Mouse (Mus musculus) gastrocnemius, adult 2 months (tissue): ENCODE data around the gene Gm20388. TPM values are rescaled to one million over a fixed set of nuclear protein-coding genes. Genes with fewer than 3 reads are reported as not detected.
A peak's percentile ranks its signal among the peaks of the same experiment; 100 is the strongest.

Source experiments
- DNase-seq: peaks from one replicate; pipeline ENCODE4 v3.0.0; 2022
- H3K27ac ChIP-seq: fragments of 200-600 bp; 2 replicates; pipeline ENCODE4 v1.8.1; 2022; ENCODE audit warnings: mild to moderate bottlenecking
- H3K4me3 ChIP-seq: fragments of 200-600 bp; 2 replicates; pipeline ENCODE4 v1.8.1; 2022; ENCODE audit warnings: mild to moderate bottlenecking, moderate library complexity
- CTCF ChIP-seq: fragments of 200-600 bp; IDR thresholded peaks from 2 replicates; pipeline ENCODE4 v1.8.1; 2022; ENCODE audit warnings: antibody characterized with exemption, mild to moderate bottlenecking, moderate library complexity
- intact Hi-C: fragments of 180-260 bp; cut with DNase I; formaldehyde crosslinking; loops from one replicate; pipeline ENCODE4 v1.15.1; 2025
- total RNA-seq, 2 experiments: library from RNA; stranded (reverse); gene quantifications; 2 replicates each; pipeline ENCODE4 v1.2.3; 2021

The Gm20388 gene
- total RNA-seq, 2 experiments from 2014 or later, result 6.1 to 15.0 TPM

DNA sequence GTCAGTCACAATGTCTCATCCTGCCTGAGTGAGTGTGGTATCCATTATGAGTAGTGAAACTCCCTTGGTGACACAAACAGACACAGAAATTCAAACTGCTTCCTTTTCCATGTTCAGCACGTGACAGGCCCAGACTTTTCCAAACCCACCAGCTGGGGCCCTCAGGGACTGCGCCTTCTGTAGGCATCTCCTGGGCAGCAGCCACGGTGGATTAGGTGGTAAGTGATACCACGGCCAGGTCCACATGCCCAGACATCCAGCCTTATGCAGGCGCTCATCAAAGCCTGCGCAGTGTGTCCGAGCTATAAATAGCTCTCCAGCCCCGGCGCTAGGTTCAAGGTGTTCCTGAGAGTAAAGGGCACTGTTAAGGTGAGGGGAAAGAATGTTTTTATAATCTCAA is 3961.4 kb downstream of the Gm20388 start:
- DNase-seq, result peak; percentile 92
- Histone ChIP-seq H3K4me3 (peak overlapping the region; percentile 27), H3K27ac (peak overlapping the region; percentile 91)
- intact Hi-C loops, result loop anchor here (1.0 kb wide), 1 partner anchor 23 kb away; no protein-coding TSS in a partner anchor
- no peak; the same call in 1 of the 2 replicates for TF ChIP-seq CTCF

DNA sequence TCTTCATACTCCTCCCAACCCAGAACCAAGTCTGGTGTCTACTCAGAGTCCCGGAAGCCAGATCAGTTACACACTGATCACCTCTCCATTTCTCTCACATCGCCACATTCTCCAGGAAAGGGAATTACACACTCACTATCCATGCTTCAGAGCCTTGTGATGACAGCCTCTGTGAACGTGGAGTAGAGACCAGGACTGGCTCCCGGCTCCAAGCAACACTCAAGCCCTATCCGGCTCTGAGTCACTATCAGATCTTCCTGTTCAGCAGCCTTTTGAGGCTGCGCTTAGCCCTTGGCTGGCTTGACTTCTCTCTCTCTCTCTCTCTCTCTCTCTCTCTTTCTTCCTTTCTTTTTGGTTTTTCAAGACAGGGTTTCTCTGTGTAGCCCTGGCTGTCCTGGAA is 3962.7 kb downstream of the Gm20388 start:
- intact Hi-C loops, result no loop called here
- TF ChIP-seq CTCF, result no peak
- DNase-seq, result no peak
- Histone ChIP-seq H3K4me3 (no peak overlapping the region), H3K27ac (peak overlapping the region; percentile 91)

DNA sequence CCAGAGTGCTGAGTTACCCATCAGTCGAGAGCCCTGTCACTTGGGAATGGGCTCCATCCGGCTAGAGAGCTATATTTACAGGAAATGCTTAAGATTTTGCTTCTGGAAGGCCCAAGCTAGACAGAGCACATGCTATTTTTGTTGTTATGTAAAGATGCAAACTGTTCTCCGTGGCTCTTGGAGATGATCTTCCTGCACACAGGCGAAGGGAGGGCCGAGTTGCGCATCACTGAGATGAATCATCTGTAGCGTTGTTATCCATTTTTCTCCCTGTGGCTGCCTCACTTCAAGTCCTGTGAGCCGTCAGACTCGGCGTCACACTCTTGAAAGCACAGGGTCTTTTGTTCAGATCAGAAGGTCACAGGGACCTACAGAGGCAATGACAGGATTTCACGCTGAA is 3963.7 kb downstream of the Gm20388 start:
- no peak overlapping the region for H3K27ac ChIP-seq
- no peak for TF ChIP-seq CTCF
- intact Hi-C loops, result no loop called here
- no peak overlapping the region for H3K4me3 ChIP-seq
- DNase-seq, result no peak

DNA sequence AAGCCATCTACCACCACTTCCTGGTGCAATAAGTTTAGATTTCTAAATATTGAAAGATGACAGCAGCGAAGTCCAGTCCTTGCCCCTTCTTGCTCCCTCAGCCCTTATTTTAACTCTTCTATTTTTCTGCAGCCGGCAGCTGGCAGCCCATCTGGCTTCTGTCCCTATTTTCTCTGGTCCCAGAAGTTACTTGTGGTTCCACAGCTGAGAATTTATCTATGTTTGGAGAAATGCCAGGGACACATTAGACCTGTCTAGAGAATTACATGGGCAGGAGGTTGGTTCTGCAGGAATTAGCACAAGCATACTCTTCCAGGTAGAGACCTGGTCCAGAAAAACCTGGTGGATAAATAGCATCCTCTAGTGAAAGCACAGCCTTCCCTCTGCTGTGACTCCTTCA is 3967.2 kb downstream of the Gm20388 start:
- H3K27ac ChIP-seq, result peak overlapping the region; percentile 43
- no peak for TF ChIP-seq CTCF
- no peak overlapping the region for H3K4me3 ChIP-seq
- intact Hi-C loops, result no loop called here
- DNase-seq, result no peak

DNA sequence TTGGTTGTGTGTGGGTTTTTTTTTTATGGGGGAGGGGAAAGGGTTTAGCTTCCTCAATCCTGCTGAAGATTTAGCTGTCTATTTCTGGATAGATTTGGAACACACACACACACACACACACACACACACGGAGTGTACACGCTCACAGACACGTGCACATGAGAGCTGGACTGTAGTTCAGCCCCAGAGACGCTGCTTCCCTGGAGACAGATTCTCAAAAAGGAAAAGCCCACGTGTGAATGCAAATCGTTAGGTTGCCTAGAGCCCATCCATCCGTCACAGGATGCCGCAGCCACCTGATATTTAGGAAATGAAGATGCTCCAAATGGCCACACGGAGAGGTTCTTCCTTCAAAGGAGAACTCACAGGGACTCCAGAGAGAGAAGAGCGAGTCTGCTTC is 3969.6 kb downstream of the Gm20388 start:
- Histone ChIP-seq H3K27ac (peak overlapping the region; percentile 94), H3K4me3 (peak overlapping the region; percentile 70)
- intact Hi-C loops, result no loop called here
- no peak for DNase-seq
- no peak for TF ChIP-seq CTCF

DNA sequence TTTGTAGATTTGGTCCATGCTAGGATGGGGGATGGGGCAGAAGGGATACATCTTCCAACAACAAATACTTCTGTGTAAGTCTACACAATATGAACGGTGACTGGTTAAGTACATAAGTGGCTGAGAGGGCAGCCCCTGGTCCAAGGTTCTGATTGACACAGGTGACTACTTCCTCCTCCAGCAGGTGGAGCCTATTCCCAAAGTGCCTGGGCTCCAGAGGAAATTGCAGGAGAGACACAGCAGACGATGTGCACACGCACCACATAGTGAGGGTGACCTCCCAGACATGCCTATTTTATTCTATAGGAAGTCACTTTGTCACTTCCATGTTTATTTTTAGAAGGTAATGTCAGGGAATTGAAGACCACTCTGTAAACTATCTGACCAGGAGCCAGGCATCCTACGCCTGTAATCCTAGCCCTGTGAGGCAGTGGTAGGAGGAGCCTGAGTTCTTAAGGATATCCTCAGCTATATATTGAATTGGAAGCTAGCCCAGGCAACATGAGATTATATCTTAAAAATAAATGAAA is 3970.2 kb downstream of the Gm20388 start:
- no peak for DNase-seq
- Histone ChIP-seq H3K27ac (peak overlapping the region; percentile 94), H3K4me3 (peak overlapping the region; percentile 70)
- TF ChIP-seq CTCF, result peak; percentile 51
- intact Hi-C loops, result no loop called here

DNA sequence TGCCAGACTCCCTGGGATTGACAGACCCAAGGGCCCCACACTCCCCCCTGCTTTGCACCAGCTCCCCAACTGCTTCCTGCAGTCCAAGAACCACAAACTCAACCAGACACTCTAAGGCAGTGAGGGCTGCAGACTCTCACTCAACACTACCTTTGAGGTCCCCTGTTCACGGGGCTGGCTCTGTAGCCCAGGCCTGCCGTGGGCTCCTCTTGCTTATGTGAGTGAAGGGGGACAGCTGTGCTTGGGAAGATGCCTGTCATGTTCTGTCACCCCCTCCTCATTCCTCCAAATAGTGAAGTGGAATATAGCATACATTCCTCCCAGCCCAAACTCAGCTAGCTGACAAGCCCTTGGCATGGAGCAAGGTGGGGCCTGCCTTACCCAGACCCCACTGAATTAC is 3971.8 kb downstream of the Gm20388 start:
- Histone ChIP-seq H3K27ac (peak overlapping the region; percentile 94), H3K4me3 (peak overlapping the region; percentile 70)
- intact Hi-C loops, result no loop called here
- TF ChIP-seq CTCF, result no peak
- peak; percentile 55 for DNase-seq

DNA sequence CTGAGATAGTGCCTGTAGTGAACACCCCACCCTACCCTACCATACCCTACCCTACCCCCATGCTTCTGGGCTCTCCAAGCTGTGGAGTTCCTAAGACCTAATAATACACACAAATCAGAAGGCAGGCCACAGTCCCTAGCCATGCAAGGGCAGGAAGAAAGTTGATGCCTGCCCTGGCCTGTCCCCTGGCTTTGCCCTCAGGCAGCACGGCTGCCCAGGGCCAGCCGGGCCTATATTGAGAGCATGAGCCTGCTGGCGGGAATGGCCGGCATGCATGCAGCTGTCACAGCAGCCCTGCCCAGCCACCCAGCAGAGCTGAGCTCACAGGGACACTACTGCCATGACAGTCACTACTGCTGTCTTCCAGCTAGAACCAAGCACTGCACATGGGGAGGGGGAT is 3972.5 kb downstream of the Gm20388 start:
- Histone ChIP-seq H3K27ac (peak overlapping the region; percentile 94), H3K4me3 (peak overlapping the region; percentile 70)
- TF ChIP-seq CTCF, result peak; percentile 23; the same call in 1 of the 2 replicates
- peak; percentile 93 for DNase-seq
- intact Hi-C loops, result no loop called here

DNA sequence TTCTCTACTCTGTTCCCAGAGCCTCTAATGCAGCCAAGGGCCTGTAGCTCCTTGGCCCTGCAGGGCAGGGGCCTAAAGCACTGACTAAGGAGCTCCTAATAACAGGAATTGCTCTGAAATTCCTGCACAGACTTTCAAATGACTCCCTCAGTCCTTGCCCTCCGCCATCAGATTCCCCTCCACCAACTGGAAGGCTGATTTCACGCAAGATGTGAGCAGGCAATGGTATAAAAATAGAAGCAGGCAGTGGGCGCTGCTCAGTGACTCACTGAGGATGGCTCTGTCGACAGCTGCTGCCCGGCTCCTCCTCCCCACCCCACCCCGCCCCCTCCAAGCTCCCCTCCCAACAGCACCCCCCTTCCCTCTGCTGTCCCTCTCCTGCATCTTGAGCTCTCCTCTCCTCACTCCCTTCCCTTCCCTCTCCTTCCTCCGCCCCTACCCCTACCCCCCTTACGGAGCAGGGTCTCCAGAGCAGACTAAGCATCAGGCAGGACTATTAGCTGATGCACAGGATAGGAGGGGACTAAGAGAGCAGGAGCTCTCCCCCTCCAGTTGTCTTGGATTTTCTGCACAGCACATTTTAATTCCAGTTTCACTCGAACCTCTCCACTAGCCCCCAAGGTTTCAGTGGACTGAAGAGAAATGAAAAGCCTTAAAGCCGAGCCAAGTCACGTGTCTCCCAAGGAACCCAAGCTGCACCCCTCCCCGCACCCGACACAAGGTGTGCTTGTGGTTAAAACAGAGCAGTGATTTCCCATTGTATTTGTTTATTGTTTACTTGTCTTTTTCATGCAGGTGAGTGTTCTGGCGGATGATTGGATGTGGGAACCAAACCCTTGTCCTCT is 3974.3 kb downstream of the Gm20388 start:
- H3K4me3 ChIP-seq, result peak overlapping the region; percentile 61
- peak; percentile 74 for DNase-seq
- H3K27ac ChIP-seq, result peak overlapping the region; percentile 94
- intact Hi-C loops, result no loop called here
- TF ChIP-seq CTCF, result no peak

DNA sequence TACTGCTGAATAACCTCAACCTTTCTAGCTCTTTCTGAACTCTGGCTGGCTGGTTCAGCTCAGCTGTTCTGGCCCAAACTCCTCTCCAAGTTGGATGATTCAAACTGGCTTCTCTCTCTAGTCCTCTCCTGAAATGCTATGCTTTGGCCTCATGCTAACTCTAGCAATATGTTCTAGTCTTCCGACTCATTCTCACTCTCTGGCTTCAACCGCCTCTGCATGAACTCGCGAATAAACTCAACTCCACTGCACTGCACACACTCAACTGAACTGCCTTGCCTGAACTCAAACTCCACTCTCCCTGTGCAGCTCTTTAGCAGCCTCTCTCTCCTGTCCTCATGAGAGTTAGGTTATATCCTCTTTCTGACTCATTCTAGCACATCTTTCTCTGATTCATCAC is 3976.5 kb downstream of the Gm20388 start:
- H3K4me3 ChIP-seq, result no peak overlapping the region
- no peak for TF ChIP-seq CTCF
- 0 out of 2 replicates have a peak overlapping the region, but pooled peaks have one; percentile 5 for H3K27ac ChIP-seq
- intact Hi-C loops, result no loop called here
- DNase-seq, result no peak

DNA sequence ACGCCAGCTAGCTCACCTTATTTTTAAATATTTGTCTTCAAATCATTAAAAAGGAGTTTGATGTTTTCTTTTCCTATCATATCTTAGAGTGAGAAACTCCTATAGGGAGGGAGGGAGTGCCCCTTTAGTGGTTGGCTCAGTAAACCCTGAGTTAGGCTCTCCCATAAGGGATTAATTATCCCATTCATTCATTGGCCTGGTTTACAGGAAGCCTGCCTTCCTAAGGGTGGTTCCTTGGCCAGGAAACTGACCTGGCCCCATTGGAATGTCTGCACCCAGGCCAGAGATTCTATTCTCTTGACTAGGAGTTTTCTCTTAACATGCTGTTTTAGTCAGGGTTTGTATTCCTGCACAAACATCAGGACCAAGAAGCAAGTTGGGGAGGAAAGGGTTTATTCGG is 3977.3 kb downstream of the Gm20388 start:
- Histone ChIP-seq H3K4me3 (no peak overlapping the region), H3K27ac (no peak overlapping the region)
- intact Hi-C loops, result no loop called here
- no peak for DNase-seq
- no peak for TF ChIP-seq CTCF

DNA sequence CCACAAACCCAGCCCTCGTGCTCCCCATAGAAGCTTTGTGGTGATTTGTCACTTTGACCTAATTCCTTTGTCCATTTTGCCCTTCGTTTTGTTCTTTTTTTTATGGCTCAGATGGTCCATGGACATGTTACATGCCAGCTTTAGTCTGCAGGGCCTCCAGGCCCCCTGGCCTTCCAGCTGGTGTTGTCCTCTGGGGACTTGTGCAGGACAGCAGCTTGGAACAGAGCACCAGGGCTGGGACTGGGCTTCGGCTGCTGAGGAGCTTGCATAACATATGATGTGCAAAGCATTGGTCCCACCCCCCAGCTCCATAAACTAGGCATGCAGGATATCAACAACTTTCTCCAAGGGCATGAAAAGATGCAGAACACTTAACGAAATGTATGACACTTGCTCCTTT is 3979.2 kb downstream of the Gm20388 start:
- H3K27ac ChIP-seq, result no peak overlapping the region
- TF ChIP-seq CTCF, result no peak
- intact Hi-C loops, result no loop called here
- no peak overlapping the region for H3K4me3 ChIP-seq
- DNase-seq, result peak; percentile 50

DNA sequence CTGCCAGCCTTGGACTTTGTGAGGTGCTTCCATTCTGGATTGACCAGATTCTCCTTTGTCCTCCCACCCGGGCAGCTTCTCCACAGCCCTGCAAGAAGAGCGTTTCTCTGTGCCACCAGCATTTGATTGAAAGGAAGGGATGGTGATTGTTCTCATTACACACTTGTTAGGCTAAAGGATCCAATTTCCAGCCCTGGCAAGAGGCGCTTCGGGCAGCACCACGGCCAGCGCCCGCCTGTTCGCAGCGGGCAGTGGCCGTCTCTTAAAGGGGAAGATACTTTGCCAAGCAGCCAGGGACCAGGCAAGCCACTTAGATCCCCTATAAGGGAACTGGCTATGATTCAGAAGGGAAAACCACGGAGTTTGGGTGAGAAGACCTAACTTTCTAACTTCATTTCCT is 3980.6 kb downstream of the Gm20388 start:
- H3K4me3 ChIP-seq, result peak overlapping the region; percentile 83
- DNase-seq, result peak; percentile 83
- TF ChIP-seq CTCF, result no peak
- intact Hi-C loops, result no loop called here
- H3K27ac ChIP-seq, result peak overlapping the region; percentile 98
